ENCODE assay signal across 9 mouse cellular contexts in the genomic region with DNA sequence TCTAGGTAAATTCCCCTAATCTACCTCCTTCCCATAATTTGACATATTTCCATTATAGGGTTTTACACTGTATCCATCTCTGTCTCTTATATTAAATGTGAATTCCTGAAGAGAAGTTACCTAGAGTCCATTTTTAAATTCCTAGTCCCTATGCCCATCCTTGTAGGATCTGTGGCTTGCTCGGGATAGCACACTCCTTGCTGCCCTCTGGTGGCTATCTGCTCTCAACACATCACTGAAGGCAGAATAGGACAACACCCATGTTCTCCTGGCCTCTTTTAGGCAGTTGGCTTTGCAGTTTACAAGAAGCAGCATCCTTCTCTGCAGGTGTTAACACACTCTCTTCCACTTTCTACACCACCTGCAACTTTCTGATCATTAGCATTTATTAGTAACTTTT. TPM values are rescaled to one million over a fixed set of nuclear protein-coding genes. Genes with fewer than 3 reads are reported as not detected.
DNase-seq lines count a peak whose midpoint lies in the region; ATAC-seq and TF ChIP-seq lines count a peak whose summit lies in the region.
"Had no signal": no experiment of that assay in that cellular context is flagged by ENCODE, and none has a peak within 500 bp of the region (broad histone marks: within the 10 kb centered on the region; RNA-seq: fewer than 3 reads in every experiment).

No protein-coding gene starts in this region.

- H3K9ac ChIP-seq in kidney, embryonic 15.5 days: no peak overlapping the region
- H3K9ac ChIP-seq in CH12.LX (ENCODE audit: insufficient read depth, low read depth): no peak overlapping the region
- H3K9ac ChIP-seq in midbrain, postnatal 0 days (replicated peaks; ENCODE audit: low read length, poor library complexity, severe bottlenecking): no peak overlapping the region
- H3K9ac ChIP-seq: lung, embryonic 15.5 days had no signal

- dilution Hi-C loops in CH12.LX (cut with MboI; ENCODE audit: extremely low pct_ligation_motif_present, extremely low pct_unique_long_range_greater_than_20kb, low sequenced_read_pairs): no loop called here

- no peaks in the 10 kb centered on the region for H3K27me3 ChIP-seq in kidney, adult 2 months (replicated peaks; ENCODE audit: control insufficient read depth, insufficient read depth, low read length)
- no peaks in the 10 kb centered on the region for H3K27me3 ChIP-seq in kidney, embryonic 15.5 days
- H3K27me3 ChIP-seq in CH12.LX (replicated peaks): no peaks in the 10 kb centered on the region
- no peaks in the 10 kb centered on the region for H3K27me3 ChIP-seq in midbrain, postnatal 0 days (ENCODE audit: insufficient read depth, low read length)
- H3K27me3 ChIP-seq: lung, embryonic 15.5 days had no signal

- no peak for TF ChIP-seq POLR2A in kidney, adult 2 months (IDR thresholded peaks at IDR 0.05; ENCODE audit: low read depth, low read length)
- TF ChIP-seq POLR2A in CH12.LX (IDR thresholded peaks at IDR 0.05; ENCODE audit: low read depth, low read length): no peak

- TF ChIP-seq EP300 in CH12.LX (IDR thresholded peaks at IDR 0.05; ENCODE audit: low read length): no peak

- H3K79me2 ChIP-seq in CH12.LX (replicated peaks; ENCODE audit: control insufficient read depth, extremely low read depth, insufficient read depth, poor library complexity, severe bottlenecking): no peaks in the 10 kb centered on the region

- no peaks in the 10 kb centered on the region for H3K36me3 ChIP-seq in kidney, adult 2 months (ENCODE audit: control insufficient read depth, insufficient read depth, low read length)
- no peaks in the 10 kb centered on the region for H3K36me3 ChIP-seq in kidney, embryonic 15.5 days
- H3K36me3 ChIP-seq in CH12.LX (replicated peaks in 1 of 2; ENCODE audit: control insufficient read depth in 1 of 2, insufficient read depth in 1 of 2, low read length in 1 of 2): no peaks in the 10 kb centered on the region
- H3K36me3 ChIP-seq in midbrain, postnatal 0 days (ENCODE audit: insufficient read depth, low read length): no peaks in the 10 kb centered on the region
- H3K36me3 ChIP-seq: lung, embryonic 15.5 days had no signal

- no peak for ATAC-seq in kidney, embryonic 15.5 days (replicated peaks; ENCODE audit: low FRiP score)
- no peak for ATAC-seq in midbrain, postnatal 0 days (ENCODE audit: low FRiP score)

- peaks cover 5% of the 10 kb centered on the region for H3K4me1 ChIP-seq in kidney, adult 2 months (ENCODE audit: control insufficient read depth, insufficient read depth, low read length)
- peaks cover 6% of the 10 kb centered on the region for H3K4me1 ChIP-seq in kidney, embryonic 15.5 days
- peaks cover under 1 to 6% of the 10 kb centered on the region in 2 experiments; a peak in 3 of 4 replicates for H3K4me1 ChIP-seq in CH12.LX (ENCODE audit: control insufficient read depth in 1 of 2, insufficient read depth in 2 of 2)
- H3K4me1 ChIP-seq in midbrain, postnatal 0 days (ENCODE audit: insufficient read depth, low read length): peaks cover 7% of the 10 kb centered on the region; the same call in 1 of the 2 replicates

- TF ChIP-seq CTCF in kidney, adult 2 months (conservative IDR thresholded peaks at IDR 0.05; ENCODE audit: insufficient read depth, insufficient read length, low read depth, low read length): peak; percentile 91
- peak; percentile 70 to 74 for TF ChIP-seq CTCF in CH12.LX (conservative IDR thresholded peaks at IDR 0.05 in 1 of 2, IDR thresholded peaks at IDR 0.05 in 1 of 2; ENCODE audit: low read depth in 2 of 2, low read length in 2 of 2)
- TF ChIP-seq CTCF in midbrain, postnatal 0 days (IDR thresholded peaks at IDR 0.05): peak; percentile 92

- peak; percentile 38 for TF ChIP-seq RAD21 in CH12.LX (IDR thresholded peaks at IDR 0.05; ENCODE audit: low read depth, low read length)

- WGBS in kidney, adult 2 months: 3% methylated on average over 1 of the region's 1 CpGs
- 5% methylated on average over 1 of the region's 1 CpGs for WGBS in kidney, embryonic 15.5 days
- 13% methylated on average over 1 of the region's 1 CpGs for WGBS in midbrain, postnatal 0 days

- no peak overlapping the region for H3K4me3 ChIP-seq in kidney, adult 2 months (ENCODE audit: insufficient read depth, low read depth, low read length)
- no peak overlapping the region for H3K4me3 ChIP-seq in kidney, embryonic 15.5 days (replicated peaks)
- no peak overlapping the region for H3K4me3 ChIP-seq in CH12.LX (replicated peaks in 1 of 3; ENCODE audit: low read depth in 2 of 3, low read length in 2 of 3, poor library complexity in 1 of 3)
- H3K4me3 ChIP-seq in midbrain, postnatal 0 days (ENCODE audit: low read depth, low read length): no peak overlapping the region
- H3K4me3 ChIP-seq: lung, embryonic 15.5 days had no signal

- H3K9me3 ChIP-seq in kidney, embryonic 15.5 days (replicated peaks): no peaks in the 10 kb centered on the region
- H3K9me3 ChIP-seq in CH12.LX (replicated peaks; ENCODE audit: low read length): no peaks in the 10 kb centered on the region
- H3K9me3 ChIP-seq in midbrain, postnatal 0 days (ENCODE audit: low read length): no peaks in the 10 kb centered on the region
- H3K9me3 ChIP-seq: lung, embryonic 15.5 days had no signal

- no peak overlapping the region for H3K4me2 ChIP-seq in kidney, embryonic 15.5 days
- no peak overlapping the region for H3K4me2 ChIP-seq in CH12.LX (ENCODE audit: insufficient read depth, low read depth, poor library complexity, severe bottlenecking)
- no peak overlapping the region for H3K4me2 ChIP-seq in midbrain, postnatal 0 days (ENCODE audit: low read depth, low read length, poor library complexity, severe bottlenecking)
- H3K4me2 ChIP-seq: lung, embryonic 15.5 days had no signal

- peak; percentile 69 for DNase-seq in kidney, adult 2 months
- peak; percentile 52 for DNase-seq in CH12.LX (ENCODE audit: extremely low read depth)
- peak; percentile 72 for DNase-seq in ZHBTc4 (ENCODE audit: low read depth, low spot score)
- DNase-seq in embryo, embryonic 11 days: peak; percentile 66
- peak; percentile 77 for DNase-seq in kidney, postnatal 10 days
- DNase-seq in midbrain, postnatal 0 days (ENCODE audit: low spot score): peak; percentile 75
- no peak for DNase-seq in urinary bladder, adult 18-20 months (ENCODE audit: low spot score in 2 of 2)

- no peak overlapping the region for H3K27ac ChIP-seq in kidney, adult 2 months (ENCODE audit: insufficient read depth, low read depth, low read length)
- no peak overlapping the region for H3K27ac ChIP-seq in kidney, embryonic 15.5 days
- no peak overlapping the region for H3K27ac ChIP-seq in CH12.LX (ENCODE audit: insufficient read depth, low read depth)
- H3K27ac ChIP-seq in midbrain, postnatal 0 days (ENCODE audit: low read depth, low read length): no peak overlapping the region
- H3K27ac ChIP-seq: lung, embryonic 15.5 days had no signal

- in situ Hi-C loops in CH12.LX (cut with MboI; ENCODE audit: low pct_ligation_motif_present, low pct_unique_long_range_greater_than_20kb, low sequenced_read_pairs): no loop called here

TF ChIP-seq in CH12.LX, 34 proteins besides CTCF, POLR2A, EP300 and RAD21:
- TF ChIP-seq NELFE (IDR thresholded peaks at IDR 0.05; ENCODE audit: low read depth, low read length): no peak
- peak; percentile 35 for TF ChIP-seq SMC3 (IDR thresholded peaks at IDR 0.05; ENCODE audit: low read depth, low read length)

RNA-seq across cellular contexts. Expression of a gene that starts 4.0 kb away (rescaled TPM):
- 15.7 and 17.6 TPM in 2 replicates for polyA plus RNA-seq in kidney, adult 2 months (2012; rRNA removed)
- 18.9 and 20.0 TPM in 2 replicates for polyA plus RNA-seq in kidney, embryonic 15.5 days (2015; fragmentation: Nextera tagmentation; extraction: Ambion mirVana)
- 12.1 and 15.3 TPM in 2 replicates for total RNA-seq in CH12.LX (2012; rRNA removed)
- 9.5 and 9.8 TPM in 2 replicates for total RNA-seq in CH12.LX (2014; rRNA removed)
- 16.9 and 19.3 TPM in 2 replicates for polyA plus RNA-seq in CH12.LX (2012; ENCODE audit: insufficient read length, low read depth)
- total RNA-seq in midbrain, postnatal 0 days (2014; rRNA removed): 26.5 and 33.7 TPM in 2 replicates
- polyA plus RNA-seq in midbrain, postnatal 0 days (2015; fragmentation: Nextera tagmentation; extraction: Ambion mirVana): 17.6 and 17.7 TPM in 2 replicates

Comparison
In these comparisons a context has a peak if more than half of its experiments do, and no peak if none do; other contexts are left out.
1. DNase-seq: peak in kidney, adult 2 months (single experiment), CH12.LX (single experiment), ZHBTc4 (single experiment), embryo, embryonic 11 days (single experiment), kidney, postnatal 10 days (single experiment) and midbrain, postnatal 0 days (single experiment); none in urinary bladder, adult 18-20 months (0 of 2).
2. Peak in every context shown above with its lines, with median percentiles within 50 percentile points of each other: CTCF ChIP-seq.